Mouse (Mus musculus) urinary bladder, adult 18-20 months (tissue): ENCODE data around the gene Rtf1.

ENCODE experiments used
- DNase-seq, 2 experiments: peaks; one replicate each; pipeline ENCODE4 v3.0.0; 2022; ENCODE audit warnings: low spot score in 2 of 2, mixed read lengths in 2 of 2

Gene Rtf1

GRCm38 (mm10) chr2:119730735-119731134, 55.9 kb downstream of the Rtf1 start:
- DNase-seq = no peak

GRCm38 (mm10) chr2:119737124-119737523, 62.3 kb downstream of the Rtf1 start:
- DNase-seq = no peak

- no peak for DNase-seq
These were observed 65.7 kb downstream of the Rtf1 start for GRCm38 (mm10) chr2:119740567-119740966.

GRCm38 (mm10) chr2:119741581-119742411, 66.9 kb downstream of the Rtf1 start, which contains the start of gene Itpka:
Gene Itpka (plus strand): TSS chr2:119742337.
- peak in 1 of 2 experiments; percentile 55 for DNase-seq

- DNase-seq = peak in 1 of 2 experiments; percentile 49
These were observed 67.8 kb downstream of the Rtf1 start for GRCm38 (mm10) chr2:119742461-119743175.

GRCm38 (mm10) chr2:119743176-119743807, 68.4 kb downstream of the Rtf1 start:
- DNase-seq = no peak

GRCm38 (mm10) chr2:119743808-119744162, 68.9 kb downstream of the Rtf1 start:
- DNase-seq = no peak

GRCm38 (mm10) chr2:119744163-119745111, 69.6 kb downstream of the Rtf1 start:
- peak; percentile 47 to 52 for DNase-seq

GRCm38 (mm10) chr2:119745281-119745680, 70.4 kb downstream of the Rtf1 start:
- DNase-seq = no peak

- DNase-seq = no peak
These were observed 72.7 kb downstream of the Rtf1 start for GRCm38 (mm10) chr2:119747554-119747953.

- DNase-seq = no peak
These were observed 74.4 kb downstream of the Rtf1 start for GRCm38 (mm10) chr2:119749260-119749659.

- no peak for DNase-seq
These were observed 82.8 kb downstream of the Rtf1 start for GRCm38 (mm10) chr2:119757601-119758100.

- DNase-seq = peak in 1 of 2 experiments; percentile 51
These were observed 83.4 kb downstream of the Rtf1 start for GRCm38 (mm10) chr2:119758101-119758843.

GRCm38 (mm10) chr2:119758844-119759835, 84.3 kb downstream of the Rtf1 start:
- no peak for DNase-seq

- no peak for DNase-seq
These were observed 85.4 kb downstream of the Rtf1 start, which contains the start of gene Ltk for GRCm38 (mm10) chr2:119760251-119760650. Gene Ltk (minus strand): TSS chr2:119760431.

- no peak for DNase-seq
These were observed 87.4 kb downstream of the Rtf1 start for GRCm38 (mm10) chr2:119762276-119762675.

GRCm38 (mm10) chr2:119763924-119764323, 89.1 kb downstream of the Rtf1 start:
- no peak for DNase-seq

GRCm38 (mm10) chr2:119767246-119767645, 92.4 kb downstream of the Rtf1 start:
- DNase-seq = no peak
